Mouse (Mus musculus) MEL (cell line): ENCODE measurements at regions not wholly inside any gene's neighbourhood (a gene's known extent, or its start where the extent isn't known, plus 50 kb on each side); places are given as distances from the start of the nearest gene placed in this dataset.

Experiments
- DNase-seq: peaks from one replicate; pipeline ENCODE4 v3.0.0; 2011; ENCODE audit warnings: low read depth, low spot score
- H3K27ac ChIP-seq: 2 replicates; pipeline ENCODE4 v1.5.1; 2012; ENCODE audit warnings: low read depth, mild to moderate bottlenecking, control low read depth, low read length, moderate library complexity; ENCODE audit not compliant: control insufficient read depth
- H3K27me3 ChIP-seq, 2 experiments: fragments of 150-350 bp in 1 of 2; sonication (generic) in 1 of 2; 2 replicates each; pipeline ENCODE4 v1.6.1; 2012; ENCODE audit warnings: low read length in 2 of 2, mild to moderate bottlenecking in 2 of 2, improper control_type of control experiment in 1 of 2, moderate library complexity in 1 of 2; ENCODE audit not compliant: insufficient read depth in 2 of 2, control insufficient read depth in 1 of 2
- H3K36me3 ChIP-seq, 2 experiments: 2 replicates each; pipeline ENCODE4 v1.6.1; 2012 to 2014; ENCODE audit warnings: low read length in 2 of 2, improper control_type of control experiment in 1 of 2, inconsistent platforms in 1 of 2, mild to moderate bottlenecking in 1 of 2; ENCODE audit not compliant: insufficient read depth in 2 of 2, control insufficient read depth in 1 of 2
- H3K4me1 ChIP-seq, 2 experiments: fragments of 150-350 bp in 1 of 2; sonication (generic) in 1 of 2; 2 replicates each; pipeline ENCODE4 v1.6.1; 2012; ENCODE audit warnings: low read length in 2 of 2, improper control_type of control experiment in 1 of 2, mild to moderate bottlenecking in 1 of 2; ENCODE audit not compliant: insufficient read depth in 2 of 2, control insufficient read depth in 1 of 2
- H3K4me3 ChIP-seq, 2 experiments: fragments of 150-350 bp in 1 of 2; sonication (generic) in 1 of 2; 2 replicates each; pipeline ENCODE4 v1.5.1; 2012; ENCODE audit warnings: low read depth in 2 of 2, low read length in 2 of 2, mild to moderate bottlenecking in 2 of 2, moderate library complexity in 2 of 2, control low read depth in 1 of 2, improper control_type of control experiment in 1 of 2; ENCODE audit not compliant: control insufficient read depth in 1 of 2, insufficient read depth in 1 of 2
- H3K79me2 ChIP-seq: 2 replicates; pipeline ENCODE4 v1.6.1; 2012; ENCODE audit warnings: mild to moderate bottlenecking, low read length, moderate library complexity; ENCODE audit not compliant: control insufficient read depth, poor library complexity, insufficient read depth
- H3K9ac ChIP-seq: 2 replicates; pipeline ENCODE4 v1.6.1; 2012; ENCODE audit warnings: low read depth, mild to moderate bottlenecking, control low read depth, low read length, moderate library complexity; ENCODE audit not compliant: control insufficient read depth, poor library complexity, severe bottlenecking
- H3K9me3 ChIP-seq: fragments of 150-350 bp; sonication (generic); replicated peaks from 2 replicates; pipeline ENCODE4 v1.6.1; 2012; ENCODE audit warnings: mild to moderate bottlenecking, low read length, improper control_type of control experiment, moderate library complexity; ENCODE audit not compliant: insufficient read depth
- CHD1 ChIP-seq: IDR thresholded peaks from 2 replicates; pipeline ENCODE4 v1.6.1; 2012; ENCODE audit warnings: low read depth, mild to moderate bottlenecking, inconsistent platforms, low read length, improper control_type of control experiment
- E2F4 ChIP-seq: IDR thresholded peaks from 2 replicates; pipeline ENCODE4 v1.6.1; 2011; ENCODE audit warnings: low read depth, low read length, improper control_type of control experiment, borderline replicate concordance
- ETS1 ChIP-seq: IDR thresholded peaks from 2 replicates; pipeline ENCODE4 v1.6.1; 2012; ENCODE audit warnings: low read depth, mild to moderate bottlenecking, inconsistent platforms, low read length, improper control_type of control experiment, moderate library complexity
- GABPA ChIP-seq: IDR thresholded peaks from 2 replicates; pipeline ENCODE4 v1.6.1; 2012; ENCODE audit warnings: low read depth, mild to moderate bottlenecking, inconsistent platforms, low read length, improper control_type of control experiment, moderate library complexity
- HCFC1 ChIP-seq: IDR thresholded peaks from 2 replicates; pipeline ENCODE4 v1.6.1; 2012; ENCODE audit warnings: low read depth, mild to moderate bottlenecking, inconsistent platforms, low read length, improper control_type of control experiment, moderate library complexity
- JUND ChIP-seq: IDR thresholded peaks from 2 replicates; pipeline ENCODE4 v1.6.1; 2011; ENCODE audit warnings: low read depth, mild to moderate bottlenecking, improper control_type of control experiment, low read length
- KAT2A ChIP-seq: conservative IDR thresholded peaks from 2 replicates; pipeline ENCODE4 v1.6.1; 2012; ENCODE audit warnings: low read depth, low read length, improper control_type of control experiment, inconsistent platforms
- NELFE ChIP-seq: IDR thresholded peaks from 2 replicates; pipeline ENCODE4 v1.6.1; 2011; ENCODE audit warnings: low read depth, low read length, improper control_type of control experiment
- NRF1 ChIP-seq: IDR thresholded peaks from 2 replicates; pipeline ENCODE4 v1.6.1; 2014; ENCODE audit warnings: low read depth, mild to moderate bottlenecking, inconsistent platforms, low read length, improper control_type of control experiment, moderate library complexity; ENCODE audit not compliant: poor library complexity, insufficient read depth, severe bottlenecking
- POLR2AphosphoS2 ChIP-seq: IDR thresholded peaks from 2 replicates; pipeline ENCODE4 v1.6.1; 2011; ENCODE audit warnings: low read length, improper control_type of control experiment
- POLR2AphosphoS5 ChIP-seq: IDR thresholded peaks from 2 replicates; pipeline ENCODE4 v1.6.1; 2012; ENCODE audit warnings: low read depth, borderline replicate concordance, mild to moderate bottlenecking, inconsistent platforms, low read length, moderate library complexity, mixed read lengths
- RAD21 ChIP-seq: IDR thresholded peaks from 2 replicates; pipeline ENCODE4 v1.6.1; 2011; ENCODE audit warnings: mild to moderate bottlenecking, low read depth, low read length, improper control_type of control experiment
- SIN3A ChIP-seq: IDR thresholded peaks from 2 replicates; pipeline ENCODE4 v1.6.1; 2012; ENCODE audit warnings: low read length, improper control_type of control experiment, inconsistent platforms
- SMC3 ChIP-seq: IDR thresholded peaks from 2 replicates; pipeline ENCODE4 v1.6.1; 2011; ENCODE audit warnings: low read depth, low read length, improper control_type of control experiment
- TBP ChIP-seq: IDR thresholded peaks from 2 replicates; pipeline ENCODE4 v1.8.0; 2011; ENCODE audit warnings: low read depth, low read length, improper control_type of control experiment
- TCF12 ChIP-seq: IDR thresholded peaks from 2 replicates; pipeline ENCODE4 v1.6.1; 2014; ENCODE audit warnings: low read depth, mild to moderate bottlenecking, inconsistent platforms, low read length, improper control_type of control experiment, moderate library complexity
- USF1 ChIP-seq: IDR thresholded peaks from 2 replicates; pipeline ENCODE4 v1.6.1; 2014; ENCODE audit warnings: low read depth, mild to moderate bottlenecking, inconsistent platforms, low read length, improper control_type of control experiment, moderate library complexity
- ZC3H11A ChIP-seq: IDR thresholded peaks from 2 replicates; pipeline ENCODE4 v1.6.1; 2012; ENCODE audit warnings: low read depth, mild to moderate bottlenecking, inconsistent platforms, low read length, improper control_type of control experiment
- ZKSCAN1 ChIP-seq: IDR thresholded peaks from 2 replicates; pipeline ENCODE4 v1.6.1; 2012; ENCODE audit warnings: low read depth, mild to moderate bottlenecking, inconsistent platforms, low read length, improper control_type of control experiment, moderate library complexity
- ZMIZ1 ChIP-seq: IDR thresholded peaks from 2 replicates; pipeline ENCODE4 v1.6.1; 2012; ENCODE audit warnings: low read depth, mild to moderate bottlenecking, inconsistent platforms, low read length, improper control_type of control experiment, moderate library complexity
- ZNF384 ChIP-seq: IDR thresholded peaks from 2 replicates; pipeline ENCODE4 v1.6.1; 2012; ENCODE audit warnings: low read depth, mild to moderate bottlenecking, inconsistent platforms, low read length, improper control_type of control experiment

GRCm38 (mm10) chr1:185644026-185644425 lies 189.4 kb downstream of the Slc30a10 start:
- no peak for DNase-seq
- Histone ChIP-seq H3K9me3 (no peaks in the 10 kb centered on the region), H3K27ac (no peak overlapping the region), H3K4me1 (no peaks in the 10 kb centered on the region), H3K79me2 (no peaks in the 10 kb centered on the region), H3K27me3 (no peaks in the 10 kb centered on the region; a peak in 1 of 4 replicates), H3K9ac (no peak overlapping the region), H3K4me3 (no peak overlapping the region), H3K36me3 (no peaks in the 10 kb centered on the region)
- TF ChIP-seq ZKSCAN1 (no peak), NELFE (no peak), HCFC1 (no peak), KAT2A (no peak), ZNF384 (no peak), POLR2AphosphoS5 (no peak), RAD21 (no peak), ZMIZ1 (no peak), SIN3A (no peak), SMC3 (no peak)

GRCm38 (mm10) chr1:185648128-185648527 lies 193.5 kb downstream of the Slc30a10 start:
- Histone ChIP-seq H3K4me1 (no peaks in the 10 kb centered on the region), H3K27me3 (no peaks in the 10 kb centered on the region; a peak in 1 of 4 replicates), H3K9me3 (no peaks in the 10 kb centered on the region), H3K36me3 (no peaks in the 10 kb centered on the region), H3K4me3 (no peak overlapping the region), H3K79me2 (no peaks in the 10 kb centered on the region), H3K9ac (no peak overlapping the region), H3K27ac (no peak overlapping the region)
- TF ChIP-seq POLR2AphosphoS2: no peak
- TF ChIP-seq POLR2AphosphoS5: no peak
- TF ChIP-seq RAD21: no peak
- DNase-seq: no peak

- Histone ChIP-seq H3K27ac (no peak overlapping the region), H3K9ac (no peak overlapping the region), H3K36me3 (no peaks in the 10 kb centered on the region), H3K9me3 (no peaks in the 10 kb centered on the region), H3K79me2 (no peaks in the 10 kb centered on the region), H3K27me3 (no peaks in the 10 kb centered on the region; a peak in 1 of 4 replicates), H3K4me3 (no peak overlapping the region), H3K4me1 (no peaks in the 10 kb centered on the region)
- TF ChIP-seq ETS1: no peak
- no peak for TF ChIP-seq TCF12
- TF ChIP-seq ZMIZ1: no peak
- TF ChIP-seq POLR2AphosphoS2: no peak
- TF ChIP-seq E2F4: no peak
- no peak for TF ChIP-seq JUND
- no peak for TF ChIP-seq USF1
- no peak for TF ChIP-seq CHD1
- TF ChIP-seq POLR2AphosphoS5: no peak
- TF ChIP-seq ZC3H11A: no peak
- no peak for TF ChIP-seq GABPA
- no peak for TF ChIP-seq NRF1
- TF ChIP-seq ZKSCAN1: no peak
- TF ChIP-seq TBP: no peak
- no peak for TF ChIP-seq ZNF384
- DNase-seq: no peak
Observed at GRCm38 (mm10) chr1:185648926-185649325, 194.3 kb downstream of the Slc30a10 start.
